Mouse (Mus musculus) spleen, adult 2 months (tissue): ENCODE data around the gene Klhl5. TPM values are rescaled to one million over a fixed set of nuclear protein-coding genes. Genes with fewer than 3 reads are reported as not detected.

Experiments used
- DNase-seq, 2 experiments: peaks; one replicate each; pipeline versions ENCODE4 v3.0.0 to v3.0.0-alpha.2; 2012 to 2021; ENCODE audit warnings: low spot score in 2 of 2, low read depth in 1 of 2
- H3K27ac ChIP-seq: fragments of 200-500 bp; 2 replicates; pipeline ENCODE4 v1.5.1; 2012; ENCODE audit warnings: low read length, inconsistent platforms; ENCODE audit not compliant: insufficient read depth
- H3K27me3 ChIP-seq: fragments of 200-500 bp; 2 replicates; pipeline ENCODE4 v1.6.1; 2012; ENCODE audit warnings: mild to moderate bottlenecking, moderate library complexity, low read length, inconsistent platforms; ENCODE audit not compliant: control insufficient read depth, insufficient read depth
- H3K36me3 ChIP-seq: fragments of 200-500 bp; 2 replicates; pipeline ENCODE4 v1.6.1; 2012; ENCODE audit warnings: mild to moderate bottlenecking, low read length, inconsistent platforms; ENCODE audit not compliant: control insufficient read depth, insufficient read depth
- H3K4me1 ChIP-seq: fragments of 200-500 bp; 2 replicates; pipeline ENCODE4 v1.6.1; 2011; ENCODE audit warnings: inconsistent platforms; ENCODE audit not compliant: control insufficient read depth, insufficient read depth, insufficient read length
- H3K4me3 ChIP-seq: fragments of 200-500 bp; 2 replicates; pipeline ENCODE4 v1.5.1; 2011; ENCODE audit warnings: mild to moderate bottlenecking, inconsistent platforms; ENCODE audit not compliant: insufficient read depth, insufficient read length; ENCODE audit errors: extremely low read depth
- CTCF ChIP-seq: fragments of 200-500 bp; IDR thresholded peaks from 2 replicates; pipeline ENCODE4 v1.5.1; 2011; ENCODE audit warnings: mild to moderate bottlenecking, inconsistent platforms; ENCODE audit not compliant: insufficient read depth, insufficient read length, insufficient replicate concordance; ENCODE audit errors: extremely low read depth
- POLR2A ChIP-seq: fragments of 200-500 bp; IDR thresholded peaks from 2 replicates; pipeline ENCODE4 v1.6.1; 2011; ENCODE audit warnings: low read depth, low read length, inconsistent platforms
- WGBS: fragments of 180-500 bp; shearing (Covaris S2); methylation state at CpG from one replicate; pipeline ENCODE4 v1.1.7; 2018; 5-methylcytosine and 5-hydroxymethylcytosine counted together
- polyA plus RNA-seq: library from polyadenylated mRNA; depleted of rRNA; stranded (reverse); fragments of >200 nt; gene quantifications from 2 replicates; pipeline ENCODE4 v1.2.3, GENCODE M21; 2012; rRNA removed

Klhl5 gene
- polyA plus RNA-seq = 15.1 and 18.3 TPM in 2 replicates

GRCm38 (mm10) chr5:65106876-65107772 lies at the start of gene Klhl5:
Gene Klhl5, plus strand, starts transcription at chr5:65107539.
- peaks cover 6% of the 10 kb centered on the region; the same call in 1 of the 2 replicates for H3K4me1 ChIP-seq
- 6% methylated on average over 47 of the region's 56 CpGs for WGBS
- TF ChIP-seq POLR2A (no peak), CTCF (no peak)
- H3K27me3 ChIP-seq = no peaks in the 10 kb centered on the region
- H3K36me3 ChIP-seq = no peaks in the 10 kb centered on the region
- peak within 1 kb of the TSS; percentile 47 for H3K27ac ChIP-seq
- peak; percentile 28 to 77 for DNase-seq
- peak within 1 kb of the TSS; percentile 83 for H3K4me3 ChIP-seq

GRCm38 (mm10) chr5:65057596-65057995 lies 49.7 kb upstream of the Klhl5 start:
- no peak for TF ChIP-seq POLR2A
- no peak for TF ChIP-seq CTCF
- WGBS = 91% methylated on average over 6 of the region's 6 CpGs
- H3K27ac ChIP-seq = no peak overlapping the region

GRCm38 (mm10) chr5:65059806-65060205 lies 47.5 kb upstream of the Klhl5 start:
- peaks cover 7% of the 10 kb centered on the region for H3K36me3 ChIP-seq
- no peaks in the 10 kb centered on the region for H3K27me3 ChIP-seq
- TF ChIP-seq CTCF (no peak), POLR2A (no peak)
- no peak overlapping the region for H3K27ac ChIP-seq
- no peaks in the 10 kb centered on the region for H3K4me1 ChIP-seq
- no peak for DNase-seq
- WGBS = 89% methylated on average over 2 of the region's 2 CpGs
- H3K4me3 ChIP-seq = no peak overlapping the region

More at GRCm38 (mm10) chr5:65057596-65057995, 49.7 kb upstream of the Klhl5 start:
- Histone ChIP-seq H3K36me3 (no peaks in the 10 kb centered on the region), H3K27me3 (no peaks in the 10 kb centered on the region), H3K4me1 (no peaks in the 10 kb centered on the region), H3K4me3 (no peak overlapping the region)
- no peak for DNase-seq

- no peaks in the 10 kb centered on the region for H3K27me3 ChIP-seq
- H3K4me3 ChIP-seq = no peak overlapping the region
- peaks cover 7% of the 10 kb centered on the region for H3K36me3 ChIP-seq
- WGBS = 96% methylated on average over 4 of the region's 4 CpGs
- DNase-seq = no peak
- no peak overlapping the region for H3K27ac ChIP-seq
- TF ChIP-seq POLR2A (no peak), CTCF (no peak)
- H3K4me1 ChIP-seq = no peaks in the 10 kb centered on the region
Measured at GRCm38 (mm10) chr5:65062236-65062635, 45.1 kb upstream of the Klhl5 start.

- H3K27me3 ChIP-seq = no peaks in the 10 kb centered on the region
- peaks cover 8% of the 10 kb centered on the region for H3K36me3 ChIP-seq
- H3K4me3 ChIP-seq = no peak overlapping the region
- 88% methylated on average over 2 of the region's 2 CpGs for WGBS
- TF ChIP-seq CTCF (no peak), POLR2A (no peak)
- H3K27ac ChIP-seq = no peak overlapping the region
- no peak for DNase-seq
- H3K4me1 ChIP-seq = no peaks in the 10 kb centered on the region
Measured at GRCm38 (mm10) chr5:65063266-65063665, 44.1 kb upstream of the Klhl5 start.

- Histone ChIP-seq H3K36me3 (peaks cover 19% of the 10 kb centered on the region), H3K27ac (no peak overlapping the region), H3K27me3 (no peaks in the 10 kb centered on the region), H3K4me3 (no peak overlapping the region), H3K4me1 (no peaks in the 10 kb centered on the region)
- DNase-seq = no peak
- 96% methylated on average over 6 of the region's 6 CpGs for WGBS
- TF ChIP-seq CTCF (no peak), POLR2A (no peak)
Measured at GRCm38 (mm10) chr5:65068166-65068565, 39.2 kb upstream of the Klhl5 start.

GRCm38 (mm10) chr5:65069872-65070271 lies 37.5 kb upstream of the Klhl5 start:
- Histone ChIP-seq H3K4me1 (no peaks in the 10 kb centered on the region), H3K4me3 (no peak overlapping the region), H3K27me3 (no peaks in the 10 kb centered on the region), H3K36me3 (peaks cover 20% of the 10 kb centered on the region), H3K27ac (no peak overlapping the region)
- no peak for DNase-seq
- WGBS = 88% methylated on average over 11 of the region's 11 CpGs
- TF ChIP-seq POLR2A (no peak), CTCF (no peak)
